8 mouse cellular contexts compared by ENCODE assay signal in the genomic region with DNA sequence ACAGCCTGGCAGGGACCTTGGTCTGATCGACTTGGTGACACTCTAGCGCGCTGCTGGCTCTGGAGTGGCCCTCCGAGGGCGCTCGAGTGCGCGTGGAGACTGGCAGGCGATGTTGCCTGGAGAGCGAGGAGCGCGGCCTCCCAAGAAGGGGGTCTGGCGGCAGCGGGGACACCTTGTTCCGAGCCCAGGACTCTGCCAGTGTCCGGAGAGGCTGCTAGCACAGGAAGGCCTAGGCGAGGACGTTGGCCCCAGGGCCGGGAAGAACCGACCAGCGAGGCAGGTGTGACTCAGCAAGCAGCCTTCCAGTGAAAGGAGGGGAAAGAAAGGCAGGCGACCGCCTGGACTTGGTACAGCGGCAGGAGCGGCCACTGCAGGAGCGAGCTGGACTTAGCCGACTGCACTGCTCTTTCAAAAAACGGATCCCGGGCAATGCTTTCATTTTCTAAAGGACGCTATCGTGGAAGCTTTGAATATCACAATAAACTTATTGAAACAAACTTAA. TPM values are rescaled to one million over a fixed set of nuclear protein-coding genes. Genes with fewer than 3 reads are reported as not detected.
DNase-seq lines count a peak whose midpoint lies in the region; ATAC-seq and TF ChIP-seq lines count a peak whose summit lies in the region.

No protein-coding gene starts in this region.

- no peaks in the 10 kb centered on the region for H3K9me3 ChIP-seq in hindbrain, embryonic 16.5 days (ENCODE audit: control insufficient read depth, low read length)

- peaks cover 24% of the 10 kb centered on the region for H3K4me1 ChIP-seq in hindbrain, embryonic 16.5 days (ENCODE audit: control insufficient read depth, insufficient read depth, low read depth, low read length)

- H3K27ac ChIP-seq in hindbrain, embryonic 16.5 days (ENCODE audit: low read depth, low read length), result peak overlapping the region; percentile 83
- H3K27ac ChIP-seq in left cerebral cortex, adult 2 months, result peak overlapping the region; percentile 90
- H3K27ac ChIP-seq in macrophage, result peak overlapping the region; percentile 79

- 1% methylated on average over 31 of the region's 31 CpGs for WGBS in hindbrain, embryonic 16.5 days
- 1% methylated on average over 31 of the region's 31 CpGs for WGBS in macrophage (ENCODE audit: missing documents)

- H3K36me3 ChIP-seq in hindbrain, embryonic 16.5 days (ENCODE audit: control insufficient read depth, insufficient read depth, low read length), result no peaks in the 10 kb centered on the region
- H3K36me3 ChIP-seq in macrophage (ENCODE audit: inconsistent target), result no peaks in the 10 kb centered on the region

- ATAC-seq in hindbrain, embryonic 16.5 days, result peak; percentile 53

- peak overlapping the region; percentile 96 for H3K4me2 ChIP-seq in hindbrain, embryonic 16.5 days (ENCODE audit: low read length)

- H3K4me3 ChIP-seq in hindbrain, embryonic 16.5 days (ENCODE audit: low read length), result peak overlapping the region; percentile 68
- H3K4me3 ChIP-seq in left cerebral cortex, adult 2 months, result peak overlapping the region; percentile 93
- H3K4me3 ChIP-seq in macrophage (ENCODE audit: inconsistent target), result peak overlapping the region; percentile 69

- DNase-seq in R1 (ENCODE audit: low read depth, low spot score), result peak; percentile 44
- peak; percentile 83 for DNase-seq in cerebellum, postnatal 36 days
- peak; percentile 84 for DNase-seq in gastrocnemius, adult 18-20 months (ENCODE audit: low spot score)
- DNase-seq in left cerebral cortex, adult 2 months (ENCODE audit: extremely low spot score in 1 of 2, low spot score in 2 of 2), result peak; percentile 79 to 84
- peak; percentile 78 to 86 for DNase-seq in right cerebral cortex, adult 2 months (ENCODE audit: low spot score in 2 of 2)
- peak; percentile 67 for DNase-seq in urinary bladder, adult 2 months (ENCODE audit: low spot score)

- H3K79me2 ChIP-seq in macrophage (ENCODE audit: inconsistent target), result peaks cover 12% of the 10 kb centered on the region

- intact Hi-C loops in left cerebral cortex, adult 2 months (cut with DNase I), result loop anchor here (2.0 to 5.0 kb wide), 3 partner anchors 33 to 229 kb away; no protein-coding TSS in a partner anchor

- peaks cover 3% of the 10 kb centered on the region for H3K27me3 ChIP-seq in hindbrain, embryonic 16.5 days (replicated peaks; ENCODE audit: control insufficient read depth, insufficient read depth, low read length)

- H3K9ac ChIP-seq in hindbrain, embryonic 16.5 days (ENCODE audit: low read depth, low read length), result peak overlapping the region; percentile 79

- TF ChIP-seq CTCF in left cerebral cortex, adult 2 months (IDR thresholded peaks at IDR 0.05), result peak; percentile 50

RNA-seq across cellular contexts. Expression of a gene that starts 1.6 kb away (rescaled TPM):
- total RNA-seq in gastrocnemius, adult 18-20 months (2021), result 100 to 1,000 TPM in 1 of 2 experiments, 10 to 100 TPM in 1; 43.0 to 114 TPM
- polyA plus RNA-seq in hindbrain, embryonic 16.5 days (2015; fragmentation: Nextera tagmentation; extraction: Ambion mirVana), result 46.4 and 52.2 TPM in 2 replicates
- 10 to 100 TPM; 16.7 to 29.3 TPM for total RNA-seq in left cerebral cortex, adult 2 months (2021)
- 10 to 100 TPM in 15 of 26 experiments, 1 to 10 TPM in 11; 3.1 to 36.8 (median 11.1) TPM for total RNA-seq in macrophage (2018; cell fraction: chromatin; rRNA removed)
- total RNA-seq in macrophage (2018; cell fraction: cytosol; rRNA removed), result 10 to 100 TPM in 10 of 26 experiments, 1 to 10 TPM in 16; 4.8 to 28.2 (median 9.3) TPM
- 10 to 100 TPM in 16 of 26 experiments, 1 to 10 TPM in 10; 3.4 to 69.6 (median 11.5) TPM for total RNA-seq in macrophage (2018; cell fraction: nucleus; rRNA removed)
- polyA plus RNA-seq in macrophage (2018), result 8.9 to 19.9 TPM (median 10.3 TPM) in 3 replicates
- 68.6 and 122 TPM in 2 replicates for polyA plus RNA-seq in urinary bladder, adult 2 months (2012; rRNA removed)

RNA-seq across cellular contexts. Expression of a gene that starts 54.5 kb away (rescaled TPM):
- 100 to 1,000 TPM; 118 to 125 TPM for total RNA-seq in gastrocnemius, adult 18-20 months (2021)
- polyA plus RNA-seq in hindbrain, embryonic 16.5 days (2015; fragmentation: Nextera tagmentation; extraction: Ambion mirVana), result 14.3 and 17.9 TPM in 2 replicates
- 10 to 100 TPM; 69.0 to 83.6 TPM for total RNA-seq in left cerebral cortex, adult 2 months (2021)
- total RNA-seq in macrophage (2018; cell fraction: chromatin; rRNA removed), result 100 to 1,000 TPM; 138 to 587 (median 262) TPM
- total RNA-seq in macrophage (2018; cell fraction: cytosol; rRNA removed), result 100 to 1,000 TPM; 117 to 388 (median 219) TPM
- 100 to 1,000 TPM; 156 to 800 (median 457) TPM for total RNA-seq in macrophage (2018; cell fraction: nucleus; rRNA removed)
- 80.9 to 173 TPM (median 90.3 TPM) in 3 replicates for polyA plus RNA-seq in macrophage (2018)
- polyA plus RNA-seq in urinary bladder, adult 2 months (2012; rRNA removed), result 6.1 and 8.1 TPM in 2 replicates

Comparison
In these comparisons a context has a peak if more than half of its experiments do, and no peak if none do; other contexts are left out.
1. Peak in every context shown above with its lines: DNase-seq, ATAC-seq, H3K4me3 ChIP-seq and H3K27ac ChIP-seq.